In the genomic region with DNA sequence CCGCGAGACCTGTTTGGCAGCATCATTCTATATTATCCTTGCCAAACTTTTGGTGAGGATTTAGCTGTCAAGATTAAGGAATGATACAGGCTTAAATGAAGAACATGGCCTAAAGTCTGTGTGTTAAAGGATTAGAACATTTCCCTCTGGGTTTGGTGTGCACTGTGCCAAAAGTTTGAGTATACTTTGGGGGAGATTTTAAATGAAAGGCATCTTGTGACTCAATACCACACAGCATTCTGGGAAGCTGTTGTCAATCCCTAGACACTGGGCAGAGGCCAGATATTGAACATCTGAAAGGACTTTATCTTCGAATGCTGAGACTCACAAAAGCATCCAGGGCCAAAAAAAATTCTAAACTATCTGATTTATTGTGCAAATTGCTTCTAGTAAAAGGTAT, we compare ENCODE assay signal across 28 mouse cellular contexts. TPM values are rescaled to one million over a fixed set of nuclear protein-coding genes. Genes with fewer than 3 reads are reported as not detected.
DNase-seq lines count a peak whose midpoint lies in the region; ATAC-seq lines count a peak whose summit lies in the region.
"Had no signal": no experiment of that assay in that cellular context is flagged by ENCODE, and none has a peak within 500 bp of the region (broad histone marks: within the 10 kb centered on the region; RNA-seq: fewer than 3 reads in every experiment).

No protein-coding gene starts in this region.

- H3K9me3 ChIP-seq in embryonic facial prominence, embryonic 15.5 days (replicated peaks): no peaks in the 10 kb centered on the region
- no peaks in the 10 kb centered on the region for H3K9me3 ChIP-seq in limb, embryonic 15.5 days
- H3K9me3 ChIP-seq in midbrain, embryonic 13.5 days: no peaks in the 10 kb centered on the region

- 51% methylated on average over 3 of the region's 3 CpGs for WGBS in embryonic facial prominence, embryonic 15.5 days
- 62% methylated on average over 3 of the region's 3 CpGs for WGBS in limb, embryonic 15.5 days
- WGBS in midbrain, embryonic 13.5 days: 90% methylated on average over 3 of the region's 3 CpGs

- H3K4me1 ChIP-seq in embryonic facial prominence, embryonic 15.5 days: no peaks in the 10 kb centered on the region; the same call in 1 of the 2 replicates
- no peaks in the 10 kb centered on the region for H3K4me1 ChIP-seq in limb, embryonic 15.5 days
- no peaks in the 10 kb centered on the region for H3K4me1 ChIP-seq in midbrain, embryonic 13.5 days (replicated peaks)
- H3K4me1 ChIP-seq: heart, embryonic 13.5 days; midbrain, embryonic 10.5 days had no signal

- H3K36me3 ChIP-seq in embryonic facial prominence, embryonic 15.5 days: no peaks in the 10 kb centered on the region
- H3K36me3 ChIP-seq in limb, embryonic 15.5 days: no peaks in the 10 kb centered on the region
- H3K36me3 ChIP-seq in midbrain, embryonic 13.5 days: no peaks in the 10 kb centered on the region
- H3K36me3 ChIP-seq: embryonic facial prominence, embryonic 13.5 days; heart, embryonic 13.5 days; midbrain, embryonic 10.5 days had no signal

- H3K27ac ChIP-seq in embryonic facial prominence, embryonic 15.5 days (replicated peaks): 0 out of 2 replicates have a peak overlapping the region, but pooled peaks have one; percentile 11
- H3K27ac ChIP-seq in limb, embryonic 15.5 days: no peak overlapping the region
- no peak overlapping the region for H3K27ac ChIP-seq in midbrain, embryonic 13.5 days
- H3K27ac ChIP-seq: embryonic facial prominence, embryonic 13.5 days; heart, embryonic 13.5 days; hindbrain, embryonic 14.5 days; layer of hippocampus, adult 2 months; liver, embryonic 14.5 days; midbrain, embryonic 10.5 days had no signal

- no peak overlapping the region for H3K9ac ChIP-seq in embryonic facial prominence, embryonic 15.5 days
- no peak overlapping the region for H3K9ac ChIP-seq in limb, embryonic 15.5 days
- H3K9ac ChIP-seq in midbrain, embryonic 13.5 days (replicated peaks): no peak overlapping the region
- H3K9ac ChIP-seq: embryonic facial prominence, embryonic 13.5 days; heart, embryonic 13.5 days; hindbrain, embryonic 14.5 days; liver, embryonic 14.5 days; lung, embryonic 14.5 days had no signal

- ATAC-seq in embryonic facial prominence, embryonic 15.5 days (ENCODE audit: insufficient number of reproducible peaks, low FRiP score, low TSS enrichment, low read depth): peak; percentile 43; the same call in 1 of the 2 replicates
- ATAC-seq in limb, embryonic 15.5 days (ENCODE audit: insufficient number of reproducible peaks, low FRiP score, low TSS enrichment, low read depth): peak; percentile 35; the same call in 1 of the 2 replicates
- ATAC-seq in midbrain, embryonic 13.5 days: no peak
- ATAC-seq: forebrain, embryonic 14.5 days; inflammation-experienced regulatory T-cells, adult 6 months; midbrain, embryonic 16.5 days; Patski had no signal

- DNase-seq in kidney, postnatal 4 days: peak; percentile 8 to 10
- no peak for DNase-seq in kidney, postnatal 10 days
- no peak for DNase-seq in right cerebral cortex, postnatal 14 days
- DNase-seq: adrenal gland, postnatal 14 days; cerebellum, adult 11-12 months; cerebellum, adult 9-11 months; embryo, embryonic 11 days; kidney, adult 11 months; kidney, postnatal 25 days; liver; lung, embryonic 14.5 days; lung, postnatal 14 days; right cerebral cortex, adult 18-20 months; right cerebral cortex, postnatal 4 days had no signal

- no peak overlapping the region for H3K4me3 ChIP-seq in embryonic facial prominence, embryonic 15.5 days (replicated peaks)
- H3K4me3 ChIP-seq in limb, embryonic 15.5 days: no peak overlapping the region
- no peak overlapping the region for H3K4me3 ChIP-seq in midbrain, embryonic 13.5 days (replicated peaks)
- H3K4me3 ChIP-seq: embryonic facial prominence, embryonic 13.5 days; heart, embryonic 13.5 days; layer of hippocampus, adult 2 months; midbrain, embryonic 10.5 days had no signal

- no peak overlapping the region for H3K4me2 ChIP-seq in embryonic facial prominence, embryonic 15.5 days (replicated peaks)
- H3K4me2 ChIP-seq in limb, embryonic 15.5 days: no peak overlapping the region
- no peak overlapping the region for H3K4me2 ChIP-seq in midbrain, embryonic 13.5 days (replicated peaks)
- H3K4me2 ChIP-seq: embryonic facial prominence, embryonic 13.5 days; heart, embryonic 13.5 days; hindbrain, embryonic 14.5 days; lung, embryonic 14.5 days had no signal

- H3K27me3 ChIP-seq in embryonic facial prominence, embryonic 15.5 days: no peaks in the 10 kb centered on the region
- H3K27me3 ChIP-seq in limb, embryonic 15.5 days: no peaks in the 10 kb centered on the region
- no peaks in the 10 kb centered on the region for H3K27me3 ChIP-seq in midbrain, embryonic 13.5 days
- H3K27me3 ChIP-seq: CH12.LX; embryonic facial prominence, embryonic 13.5 days; heart, embryonic 13.5 days; Patski had no signal

RNA-seq across cellular contexts. Expression of gene Marcks, which starts 21.0 kb away (rescaled TPM):
- polyA plus RNA-seq in embryonic facial prominence, embryonic 15.5 days (2015; fragmentation: Nextera tagmentation; extraction: Ambion mirVana): 141 and 153 TPM in 2 replicates
- 126 and 148 TPM in 2 replicates for polyA plus RNA-seq in limb, embryonic 15.5 days (2015; fragmentation: Nextera tagmentation; extraction: Ambion mirVana)
- polyA plus RNA-seq in midbrain, embryonic 13.5 days (2015; fragmentation: Nextera tagmentation; extraction: Ambion mirVana): 277 and 290 TPM in 2 replicates

Comparison
In these comparisons a context has a peak if more than half of its experiments do, and no peak if none do; other contexts are left out.
1. DNase-seq: peak in kidney, postnatal 4 days (2 of 2); none in kidney, postnatal 10 days (single experiment) and right cerebral cortex, postnatal 14 days (single experiment).